Mouse (Mus musculus): ENCODE measurements around the gene Stk40.

DNA sequence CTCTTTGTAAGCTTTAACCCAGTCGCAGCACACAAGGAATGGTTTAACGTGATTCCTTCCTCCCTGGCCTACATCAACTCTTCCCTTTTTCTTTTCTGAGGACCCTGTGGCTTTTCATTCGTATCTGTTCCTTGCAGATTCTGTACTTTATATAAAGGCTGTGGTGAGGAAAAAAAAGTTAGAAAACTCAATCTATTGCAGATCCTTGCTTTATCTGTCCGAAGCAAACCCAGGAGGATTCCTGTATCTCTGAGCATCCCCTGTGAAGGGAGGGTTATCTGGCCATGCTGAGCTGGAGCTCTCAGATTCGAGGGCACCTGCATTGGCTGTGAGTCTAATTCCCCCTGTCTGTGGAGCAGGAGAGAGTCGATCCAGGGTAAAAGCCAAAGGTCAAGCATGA, 34.9 kb upstream of the Stk40 start:
- TF ChIP-seq CTCF (IDR thresholded peaks at IDR 0.05) (no peak), EP300 (IDR thresholded peaks at IDR 0.05) (no peak)
